Mouse (Mus musculus) hindbrain, embryonic 10.5 days (tissue): ENCODE results near the gene Smtnl2. TPM values are rescaled to one million over a fixed set of nuclear protein-coding genes. Genes with fewer than 3 reads are reported as not detected.
"Not testable (repeated sequence)": the region's sequence is repeated elsewhere in the genome, so short reads cannot be mapped to it uniquely, and the experiment has no call there.

Source experiments
- DNase-seq: peaks from one replicate; pipeline ENCODE4 v3.0.0-alpha.2; 2017; ENCODE audit warnings: low spot score
- H3K27ac ChIP-seq: fragments of 300-500 bp; sonication (generic); 2 replicates; pipeline ENCODE4 v1.5.1; 2016; ENCODE audit warnings: mild to moderate bottlenecking, moderate library complexity
- H3K27me3 ChIP-seq: fragments of 300-500 bp; sonication (generic); 2 replicates; pipeline ENCODE4 v1.6.1; 2016; ENCODE audit warnings: mild to moderate bottlenecking; ENCODE audit not compliant: poor library complexity, insufficient read depth, severe bottlenecking
- H3K36me3 ChIP-seq: fragments of 300-500 bp; sonication (generic); 2 replicates; pipeline ENCODE4 v1.6.1; 2016; ENCODE audit warnings: mild to moderate bottlenecking, moderate library complexity
- H3K4me1 ChIP-seq: fragments of 300-500 bp; sonication (generic); replicated peaks from 2 replicates; pipeline ENCODE4 v1.6.1; 2016; ENCODE audit warnings: mild to moderate bottlenecking
- H3K4me3 ChIP-seq: fragments of 300-500 bp; sonication (generic); 2 replicates; pipeline ENCODE4 v1.5.1; 2016; ENCODE audit warnings: mild to moderate bottlenecking, moderate library complexity
- H3K9me3 ChIP-seq: fragments of 300-500 bp; sonication (generic); 2 replicates; pipeline ENCODE4 v1.6.1; 2016; ENCODE audit warnings: mild to moderate bottlenecking, moderate library complexity
- WGBS: fragments of 180-500 bp; shearing (Covaris S2); methylation state at CpG from one replicate; pipeline ENCODE4 v1.1.7; 2016; 5-methylcytosine and 5-hydroxymethylcytosine counted together
- polyA plus RNA-seq: library from polyadenylated mRNA; unstranded; fragments of >200 nt; fragmentation: Nextera tagmentation; extraction: Ambion mirVana; gene quantifications from 2 replicates; pipeline ENCODE4 v1.2.1, GENCODE M21; 2016

Smtnl2 gene
- polyA plus RNA-seq, 1 experiment from 2014 or later: 10.7 TPM

DNA sequence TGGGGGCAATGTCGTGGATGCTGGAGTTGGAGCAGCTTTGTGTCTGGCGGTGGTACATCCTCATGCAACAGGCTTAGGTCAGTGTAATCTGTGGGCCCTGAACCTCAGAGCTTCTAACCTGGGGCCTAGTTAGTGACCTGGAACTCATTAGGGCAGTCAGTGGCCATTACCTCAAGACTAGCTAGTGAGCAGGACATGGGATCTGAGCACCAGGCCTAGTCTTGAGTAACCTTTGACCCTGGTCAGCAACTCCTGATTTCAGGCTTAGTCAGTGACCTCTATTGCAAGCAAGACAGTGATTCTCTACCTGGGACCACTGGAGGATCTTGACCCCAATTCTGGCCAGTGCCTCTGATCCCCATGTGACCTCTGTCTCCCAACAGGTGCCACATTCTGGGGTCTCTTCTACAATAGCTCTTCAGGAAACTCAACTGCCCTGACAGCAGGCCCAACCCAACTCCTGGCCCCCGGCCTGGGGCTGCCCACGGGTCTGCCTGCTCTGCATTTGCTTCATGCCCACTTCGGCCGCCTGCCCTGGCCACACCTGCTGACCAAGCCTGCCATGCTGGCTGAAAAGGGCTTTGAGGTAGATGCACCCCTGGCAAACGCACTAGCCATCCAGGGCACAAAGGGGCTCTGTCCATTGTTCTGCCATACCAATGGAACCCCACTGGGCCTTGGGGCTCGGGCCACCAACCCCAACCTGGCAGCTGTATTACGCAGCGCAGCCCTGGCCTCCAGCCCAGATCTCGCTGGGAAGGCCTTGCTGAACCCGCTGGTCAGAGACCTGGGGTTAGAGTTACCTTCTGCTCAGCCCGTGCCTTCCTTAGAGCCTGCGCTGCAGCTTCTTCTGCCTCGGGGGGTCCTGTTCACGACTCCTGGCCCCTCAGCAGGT lies 25.5 kb upstream of the Smtnl2 start:
- peak overlapping the region; percentile 18; the same call in 1 of the 2 replicates for H3K27ac ChIP-seq
- no peak for DNase-seq
- no peaks in the 10 kb centered on the region for H3K27me3 ChIP-seq
- peaks cover 15% of the 10 kb centered on the region for H3K4me1 ChIP-seq
- 0 out of 2 replicates have a peak, but pooled peaks cover under 1% of the 10 kb centered on the region for H3K36me3 ChIP-seq
- H3K9me3 ChIP-seq: no peaks in the 10 kb centered on the region
- H3K4me3 ChIP-seq: no peak overlapping the region
- WGBS: 83% methylated on average over 16 of the region's 16 CpGs

DNA sequence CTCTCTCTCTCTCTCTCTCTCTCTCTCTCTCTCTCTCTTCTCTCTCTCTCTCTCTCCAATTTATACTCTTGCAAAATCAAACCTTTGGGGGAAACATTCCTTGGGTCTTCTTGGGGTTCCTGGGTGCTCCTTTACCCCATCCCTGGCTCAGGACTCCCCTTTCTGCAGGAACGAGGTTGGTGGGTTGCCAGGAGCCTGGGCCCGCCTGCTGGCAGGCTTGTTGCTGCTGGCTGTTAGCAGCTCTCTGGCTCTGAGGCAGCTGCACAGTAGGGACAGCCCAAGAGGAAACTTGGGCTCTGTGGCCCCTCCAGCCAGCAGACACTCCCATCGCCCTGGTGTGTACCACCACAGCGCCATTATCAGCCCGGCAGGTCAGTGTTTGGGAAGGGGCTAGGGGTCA lies 24.8 kb upstream of the Smtnl2 start:
- no peak for DNase-seq
- Histone ChIP-seq H3K4me3 (no peak overlapping the region), H3K27ac (no peak overlapping the region), H3K9me3 (no peaks in the 10 kb centered on the region), H3K36me3 (no peaks in the 10 kb centered on the region), H3K27me3 (no peaks in the 10 kb centered on the region), H3K4me1 (peaks cover 9% of the 10 kb centered on the region; the same call in 1 of the 2 replicates)
- 63% methylated on average over 5 of the region's 5 CpGs for WGBS

DNA sequence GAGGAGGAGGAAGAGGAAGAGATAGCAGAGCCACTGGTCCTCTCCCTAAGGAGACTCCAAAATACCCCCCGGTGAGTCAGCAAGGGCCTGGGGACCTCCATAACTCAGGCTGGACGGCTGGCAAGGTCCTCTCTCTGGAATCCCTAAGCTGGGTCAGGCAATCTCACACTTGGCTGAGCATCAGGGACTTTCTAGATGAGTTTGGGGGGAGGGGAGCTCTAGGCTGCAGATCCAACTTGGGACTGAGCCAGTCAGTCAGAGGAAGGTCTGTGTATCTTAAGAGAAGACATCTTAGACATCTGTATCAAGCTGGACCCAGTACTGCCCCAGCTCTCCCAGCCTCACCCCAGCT lies 24.2 kb upstream of the Smtnl2 start:
- WGBS: 51% methylated on average over 2 of the region's 2 CpGs
- no peaks in the 10 kb centered on the region for H3K36me3 ChIP-seq
- H3K9me3 ChIP-seq: no peaks in the 10 kb centered on the region
- H3K4me1 ChIP-seq: peaks cover 9% of the 10 kb centered on the region; the same call in 1 of the 2 replicates
- H3K27ac ChIP-seq: no peak overlapping the region
- no peak overlapping the region for H3K4me3 ChIP-seq
- DNase-seq: no peak
- H3K27me3 ChIP-seq: no peaks in the 10 kb centered on the region

DNA sequence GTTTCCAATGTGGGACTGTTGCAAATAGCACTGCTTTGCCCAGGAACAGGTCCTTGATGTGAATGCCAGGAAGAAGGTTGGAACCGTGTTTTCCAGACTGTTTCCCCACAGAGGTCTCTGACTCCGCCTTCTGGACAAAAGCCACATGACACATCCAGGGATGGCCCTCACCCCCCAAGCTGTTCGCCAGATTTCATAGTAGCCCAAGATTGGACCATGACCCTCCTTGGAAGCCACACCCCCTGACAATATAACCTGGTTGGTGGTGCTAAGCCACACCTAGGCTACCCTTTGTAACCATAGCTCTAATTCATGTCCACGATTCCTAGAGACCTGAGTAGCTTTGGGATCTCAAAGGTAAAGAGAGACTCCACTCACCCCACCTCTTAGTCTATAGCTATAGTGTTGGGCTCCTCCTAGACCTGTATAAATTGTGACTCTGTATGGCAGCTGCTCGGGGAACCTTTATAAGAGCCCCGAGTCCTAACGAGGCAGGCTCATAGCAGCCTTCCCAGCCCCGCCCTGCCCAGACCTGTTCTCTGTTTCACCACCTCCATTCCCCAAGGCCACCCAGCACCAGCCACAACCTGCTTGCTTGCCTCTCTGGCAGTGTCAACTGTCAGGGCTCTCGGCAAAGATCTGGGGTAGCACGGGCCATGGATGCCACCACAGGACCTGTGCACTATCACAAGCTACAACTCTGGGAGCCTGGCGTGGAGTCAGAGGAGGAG lies 23.6 kb upstream of the Smtnl2 start, which contains the start of gene Ggt6:
Gene Ggt6 (plus strand): TSS at position 564 of the 731 bp plus-strand sequence.
- peaks cover 9% of the 10 kb centered on the region; the same call in 1 of the 2 replicates for H3K4me1 ChIP-seq
- no peaks in the 10 kb centered on the region for H3K36me3 ChIP-seq
- H3K9me3 ChIP-seq: no peaks in the 10 kb centered on the region
- H3K27ac ChIP-seq: no peak within 1 kb of the TSS
- DNase-seq: no peak
- no peak within 1 kb of the TSS for H3K4me3 ChIP-seq
- H3K27me3 ChIP-seq: no peaks in the 10 kb centered on the region
- 72% methylated on average over 11 of the region's 11 CpGs for WGBS

DNA sequence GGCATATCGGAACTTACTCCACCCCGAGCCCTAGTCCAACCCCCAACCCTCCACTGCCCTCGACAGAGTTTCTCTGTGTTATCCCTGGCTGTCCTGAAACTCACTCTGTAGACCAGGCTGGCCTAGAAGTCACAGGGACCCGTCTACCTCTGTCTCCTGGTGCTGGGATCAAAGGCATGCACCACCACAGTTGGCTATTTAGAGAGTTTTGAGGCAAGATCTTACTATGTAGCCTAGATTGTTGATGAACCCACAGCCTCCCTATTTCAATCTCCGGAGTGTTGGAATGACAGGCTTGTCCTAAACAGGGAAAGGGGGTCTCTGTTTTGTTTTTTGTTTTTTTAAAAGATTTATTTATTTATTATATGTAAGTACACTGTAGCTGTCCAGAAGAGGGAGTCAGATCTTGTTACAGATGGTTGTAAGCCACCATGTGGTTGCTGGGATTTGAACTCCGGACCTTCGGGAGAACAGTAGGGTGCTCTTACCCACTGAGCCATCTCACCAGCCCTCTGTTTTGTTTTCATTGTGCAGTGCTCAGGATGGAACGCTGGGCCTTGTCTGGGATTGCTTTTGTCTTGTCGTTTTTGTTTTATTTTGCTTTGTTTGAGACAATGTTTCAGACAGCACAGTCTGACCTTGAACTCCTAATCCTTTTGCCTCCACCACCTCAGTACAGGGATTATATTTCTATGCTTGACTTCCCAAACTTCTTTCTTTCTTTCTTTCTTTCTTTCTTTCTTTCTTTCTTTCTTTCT lies 19.0 kb upstream of the Smtnl2 start:
- 65% methylated on average over 9 of the region's 9 CpGs for WGBS
- not testable (repeated sequence) for H3K36me3 ChIP-seq, H3K27me3 ChIP-seq, H3K9me3 ChIP-seq, DNase-seq, H3K4me3 ChIP-seq, H3K27ac ChIP-seq, H3K4me1 ChIP-seq

DNA sequence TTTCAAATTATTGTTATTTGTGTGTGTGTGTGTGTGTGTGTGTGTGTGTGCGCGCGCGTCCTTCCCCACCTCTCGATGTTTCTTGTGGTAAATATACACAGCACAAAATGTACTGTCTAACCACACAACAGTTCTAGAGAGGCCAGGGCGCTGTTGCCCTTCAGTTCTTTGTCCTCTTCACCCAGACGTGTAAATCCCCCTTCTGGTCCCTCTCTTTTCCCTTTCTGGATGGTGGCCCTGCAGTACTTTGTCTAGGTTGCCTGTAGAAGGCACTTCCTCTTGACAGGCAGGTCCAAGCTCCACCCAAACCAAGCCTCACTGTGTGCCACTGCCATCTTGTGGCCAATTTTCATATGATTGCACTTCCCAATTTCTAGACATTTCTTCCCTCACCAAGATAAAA lies 17.8 kb upstream of the Smtnl2 start:
- H3K9me3 ChIP-seq: 0 out of 2 replicates have a peak, but pooled peaks cover 1% of the 10 kb centered on the region
- 0 out of 2 replicates have a peak overlapping the region, but pooled peaks have one; percentile 41 for H3K27ac ChIP-seq
- 44% methylated on average over 7 of the region's 7 CpGs for WGBS

DNA sequence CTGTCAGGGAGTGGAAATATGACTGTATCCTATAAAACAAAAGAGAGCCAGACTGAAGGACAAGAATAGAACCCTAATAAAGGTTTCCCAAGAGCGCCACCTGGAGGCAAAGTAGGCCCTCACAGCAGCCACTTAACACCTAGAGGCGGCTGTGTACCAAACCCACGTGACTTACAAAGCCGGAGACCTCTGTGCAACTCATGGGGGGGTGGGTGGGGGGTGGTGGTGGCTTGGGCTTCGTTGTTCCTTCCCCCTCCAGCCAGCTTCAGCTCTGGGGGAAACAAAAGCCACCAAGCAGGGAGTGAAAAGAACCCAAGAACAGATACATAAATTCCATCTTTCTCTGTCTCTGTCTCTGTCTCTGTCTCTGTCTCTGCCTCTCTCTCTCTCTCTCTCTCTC lies 17.2 kb upstream of the Smtnl2 start:
- H3K27me3 ChIP-seq: no peaks in the 10 kb centered on the region
- H3K36me3 ChIP-seq: no peaks in the 10 kb centered on the region
- 0 out of 2 replicates have a peak, but pooled peaks cover 3% of the 10 kb centered on the region for H3K9me3 ChIP-seq
- H3K27ac ChIP-seq: no peak overlapping the region
- 3% methylated on average over 5 of the region's 5 CpGs for WGBS
- peak; percentile 74 for DNase-seq
- no peak overlapping the region for H3K4me3 ChIP-seq
- no peaks in the 10 kb centered on the region; the same call in 1 of the 2 replicates for H3K4me1 ChIP-seq

More for the DNA sequence above, 17.8 kb upstream of the Smtnl2 start:
- Histone ChIP-seq H3K36me3 (no peaks in the 10 kb centered on the region), H3K4me3 (peak overlapping the region; percentile 26), H3K4me1 (no peaks in the 10 kb centered on the region; the same call in 1 of the 2 replicates), H3K27me3 (no peaks in the 10 kb centered on the region)
- peak; percentile 77 for DNase-seq

DNA sequence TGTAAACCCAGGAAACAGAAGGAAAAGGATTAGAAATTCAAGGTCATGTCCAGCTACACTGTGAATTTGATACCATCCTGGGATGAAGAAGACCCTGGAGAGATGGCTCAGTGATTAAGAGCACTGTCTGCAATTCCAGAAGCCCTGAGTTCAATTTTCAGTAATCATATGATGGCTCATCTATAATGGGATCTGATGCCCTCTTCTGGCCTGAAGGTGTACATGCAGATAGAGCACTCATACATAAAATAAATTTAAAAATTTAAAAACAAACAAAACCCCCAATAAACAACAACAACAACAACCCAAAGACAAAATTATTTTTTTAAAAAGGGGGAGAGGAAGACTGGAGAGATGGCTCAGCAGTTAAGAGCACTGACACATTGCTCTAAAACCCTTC lies 15.4 kb upstream of the Smtnl2 start:
- Histone ChIP-seq H3K27ac (no peak overlapping the region), H3K4me1 (no peaks in the 10 kb centered on the region; the same call in 1 of the 2 replicates), H3K27me3 (no peaks in the 10 kb centered on the region), H3K4me3 (no peak overlapping the region), H3K36me3 (no peaks in the 10 kb centered on the region), H3K9me3 (0 out of 2 replicates have a peak, but pooled peaks cover 3% of the 10 kb centered on the region)
- DNase-seq: no peak

DNA sequence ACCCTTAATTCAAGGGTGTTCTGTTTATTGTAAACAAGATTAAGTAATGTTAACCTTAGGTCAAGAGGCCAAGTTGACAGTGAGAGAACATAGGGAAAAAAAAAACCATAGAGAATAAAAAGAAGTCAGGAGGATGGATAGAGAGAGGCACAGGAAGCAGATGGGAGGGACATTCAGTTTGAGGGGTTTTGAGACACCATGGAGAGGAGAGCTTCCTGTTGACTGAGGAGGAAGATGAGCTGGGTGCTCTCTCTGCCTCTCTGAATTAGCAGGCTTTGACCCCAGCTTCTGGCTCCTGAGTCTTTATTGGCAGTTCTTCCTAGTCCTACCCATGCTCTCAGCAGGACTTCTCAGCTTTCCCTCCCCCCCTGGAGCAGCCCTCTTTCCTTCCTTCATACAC lies 13.7 kb upstream of the Smtnl2 start:
- no peak overlapping the region for H3K27ac ChIP-seq

DNA sequence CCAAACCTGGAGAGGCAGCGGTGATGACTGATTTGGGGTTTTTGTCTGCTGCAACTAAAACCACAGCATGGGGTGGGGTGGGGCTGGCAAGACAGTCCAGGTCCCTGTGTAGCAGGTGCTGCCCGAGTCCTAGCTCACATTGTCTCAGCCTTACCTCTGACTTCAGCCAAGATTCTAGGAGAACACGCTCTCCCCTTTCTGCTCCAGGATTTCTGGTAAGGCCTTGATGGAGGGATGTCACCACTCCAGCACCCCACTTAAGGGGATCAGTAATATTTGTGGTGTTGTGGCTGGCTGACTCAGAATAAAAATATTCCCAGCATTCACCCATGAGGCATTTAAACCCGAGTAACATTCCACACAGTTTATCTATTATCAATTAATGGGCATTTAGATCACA lies 12.2 kb upstream of the Smtnl2 start:
- WGBS: 87% methylated on average over 4 of the region's 4 CpGs
- no peak overlapping the region for H3K27ac ChIP-seq
- H3K4me3 ChIP-seq: no peak overlapping the region
- H3K4me1 ChIP-seq: no peaks in the 10 kb centered on the region
- H3K9me3 ChIP-seq: 0 out of 2 replicates have a peak, but pooled peaks cover 3% of the 10 kb centered on the region
- no peak for DNase-seq
- H3K27me3 ChIP-seq: no peaks in the 10 kb centered on the region
- no peaks in the 10 kb centered on the region for H3K36me3 ChIP-seq

More for the DNA sequence above, 13.7 kb upstream of the Smtnl2 start:
- no peak for DNase-seq
- Histone ChIP-seq H3K27me3 (no peaks in the 10 kb centered on the region), H3K9me3 (0 out of 2 replicates have a peak, but pooled peaks cover 3% of the 10 kb centered on the region), H3K36me3 (no peaks in the 10 kb centered on the region), H3K4me1 (no peaks in the 10 kb centered on the region; the same call in 1 of the 2 replicates), H3K4me3 (no peak overlapping the region)

DNA sequence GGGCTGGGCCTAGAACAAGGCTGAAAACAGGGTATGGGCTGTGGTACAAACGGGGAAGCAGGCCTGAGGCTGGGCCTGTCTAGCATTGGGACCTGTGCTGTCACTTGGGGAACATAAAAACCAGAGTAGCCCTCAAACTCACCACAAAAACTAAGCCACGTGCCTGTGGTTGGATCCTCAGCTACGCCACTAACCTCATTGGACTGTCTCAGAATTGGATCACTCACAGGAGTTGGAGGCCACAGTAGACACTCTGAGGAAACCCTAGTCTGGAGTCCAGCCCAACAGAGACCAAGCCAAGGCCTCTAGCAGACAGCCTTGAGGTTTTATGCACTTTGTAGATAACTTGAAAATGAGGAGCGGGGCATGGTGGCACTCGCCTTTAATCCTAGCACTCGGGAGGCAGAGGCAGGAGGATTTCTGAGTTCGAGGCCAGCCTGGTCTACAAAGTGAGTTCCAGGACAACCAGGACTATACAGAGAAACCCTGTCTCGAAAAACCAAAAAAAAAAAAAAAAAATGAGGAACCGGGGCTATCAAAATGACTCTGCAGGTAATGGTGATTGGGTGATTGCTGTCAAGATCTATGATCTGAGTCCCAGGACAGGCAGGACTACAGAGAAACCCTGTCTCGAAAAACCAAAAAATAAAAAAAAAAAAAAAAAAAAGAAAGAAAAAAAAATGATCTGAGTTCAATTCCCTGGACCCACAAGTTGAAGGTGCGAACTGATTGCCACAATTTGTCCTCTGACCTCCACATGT lies 10.2 kb upstream of the Smtnl2 start:
- Histone ChIP-seq H3K4me3 (no peak overlapping the region), H3K27me3 (0 out of 2 replicates have a peak, but pooled peaks cover 4% of the 10 kb centered on the region), H3K4me1 (peaks cover 18% of the 10 kb centered on the region), H3K36me3 (no peaks in the 10 kb centered on the region), H3K27ac (no peak overlapping the region), H3K9me3 (0 out of 2 replicates have a peak, but pooled peaks cover 3% of the 10 kb centered on the region)
- WGBS: 92% methylated on average over 11 of the region's 11 CpGs
- DNase-seq: no peak
